Mouse (Mus musculus): ENCODE data around the gene Tmem115.

- TF ChIP-seq CTCF (IDR thresholded peaks at IDR 0.05; ENCODE audit: extremely low read depth, insufficient read length, insufficient replicate concordance, low read depth, low read length) (no peak), POLR2A (IDR thresholded peaks at IDR 0.05; ENCODE audit: low read depth, low read length) (peak; percentile 69; the same call in 1 of the 2 replicates)
Observed at GRCm38 (mm10) chr9:107570845-107571244, 37.1 kb downstream of the Tmem115 start.
